Mouse (Mus musculus) naive thymus-derived CD4-positive, alpha-beta T cell, adult 2 months (primary cell): ENCODE data around the gene Gpx2.
"Not testable (repeated sequence)": the region's sequence is repeated elsewhere in the genome, so short reads cannot be mapped to it uniquely, and the experiment has no call there.

Experiments used
- DNase-seq: peaks from one replicate; pipeline ENCODE4 v3.0.0-alpha.2; 2011; ENCODE audit warnings: low read depth

The Gpx2 gene

DNA sequence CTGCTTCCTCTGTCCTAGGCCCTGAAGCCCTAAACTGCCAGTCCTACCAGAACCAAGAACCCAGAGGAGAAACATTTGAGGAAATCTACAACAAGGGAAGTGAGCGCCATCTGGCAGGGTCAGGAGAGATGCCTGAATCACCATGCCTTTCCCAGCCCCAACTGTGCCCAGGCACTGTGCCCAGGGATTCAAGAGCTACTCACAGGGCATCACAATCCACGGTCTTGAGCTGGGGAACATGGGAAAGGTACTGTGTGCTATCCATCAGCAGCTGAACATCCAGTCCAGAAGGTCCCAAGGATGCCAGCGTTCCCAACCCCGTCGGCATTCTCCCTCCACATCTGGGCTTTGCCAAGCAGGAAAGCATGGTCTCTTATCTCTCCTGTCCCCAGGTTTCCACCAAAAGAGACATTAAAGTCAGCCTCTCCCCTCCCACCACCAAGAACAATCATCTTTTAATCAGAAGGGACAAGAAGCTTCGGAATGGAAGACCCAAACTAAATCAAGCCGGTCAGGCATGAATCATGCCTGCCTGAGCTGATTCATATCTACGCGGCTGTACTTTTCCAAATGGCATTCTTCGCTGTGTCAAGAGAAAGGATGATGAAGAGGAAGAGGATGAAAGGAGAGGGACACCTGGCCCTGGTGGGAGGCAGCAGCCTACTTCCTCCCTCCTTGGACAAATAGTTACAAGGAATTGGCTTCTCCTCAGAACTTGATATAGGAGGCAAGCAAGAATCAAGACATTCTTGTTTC, 9.9 kb upstream of the Gpx2 start:
- DNase-seq, result no peak

DNA sequence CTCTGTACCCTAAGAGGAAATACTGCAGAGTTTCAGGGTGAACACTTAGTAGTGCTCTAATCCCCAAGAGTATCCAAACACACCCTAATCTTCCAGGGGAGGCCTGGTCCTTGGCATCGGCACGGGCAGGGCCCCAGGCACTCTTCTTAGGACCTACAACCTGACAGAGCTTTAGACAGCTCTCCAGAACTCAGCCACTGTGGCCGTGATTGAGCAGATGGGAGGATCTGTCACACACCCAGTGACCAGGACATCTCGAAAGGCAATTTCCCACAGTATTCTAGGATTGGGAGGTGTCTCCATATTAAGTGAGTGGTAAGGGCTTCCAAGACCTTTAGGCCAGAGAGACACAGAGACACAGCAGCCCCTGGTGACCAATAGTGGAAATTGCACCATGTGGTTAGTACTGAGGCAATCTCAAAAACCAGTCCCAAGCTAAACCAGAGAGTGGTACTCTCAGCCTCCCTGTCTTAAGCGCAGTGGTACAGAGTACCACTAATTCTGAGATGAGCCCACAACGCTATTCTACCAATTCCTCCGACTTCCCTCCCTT, 8.4 kb upstream of the Gpx2 start:
- peak; percentile 71 for DNase-seq

DNA sequence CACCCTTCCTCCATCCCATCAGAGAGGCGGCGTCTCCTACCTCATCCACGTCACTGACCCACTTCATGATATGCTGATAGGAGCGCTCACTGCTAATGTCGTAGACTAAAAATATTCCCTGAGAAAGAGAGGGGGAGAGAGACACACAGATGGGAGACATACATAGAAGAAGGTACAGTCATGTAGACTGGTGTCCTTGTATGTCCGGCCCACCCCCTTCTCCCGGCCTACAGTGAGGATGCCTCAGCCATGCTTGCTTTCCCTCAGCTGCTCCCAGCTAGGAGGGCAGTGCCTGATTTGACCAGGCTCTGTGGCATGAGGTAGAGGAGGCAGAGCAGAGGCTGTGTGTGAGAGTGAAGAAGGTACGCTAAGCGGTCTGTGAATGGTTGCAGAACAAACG, 7.7 kb upstream of the Gpx2 start:
- no peak for DNase-seq

DNA sequence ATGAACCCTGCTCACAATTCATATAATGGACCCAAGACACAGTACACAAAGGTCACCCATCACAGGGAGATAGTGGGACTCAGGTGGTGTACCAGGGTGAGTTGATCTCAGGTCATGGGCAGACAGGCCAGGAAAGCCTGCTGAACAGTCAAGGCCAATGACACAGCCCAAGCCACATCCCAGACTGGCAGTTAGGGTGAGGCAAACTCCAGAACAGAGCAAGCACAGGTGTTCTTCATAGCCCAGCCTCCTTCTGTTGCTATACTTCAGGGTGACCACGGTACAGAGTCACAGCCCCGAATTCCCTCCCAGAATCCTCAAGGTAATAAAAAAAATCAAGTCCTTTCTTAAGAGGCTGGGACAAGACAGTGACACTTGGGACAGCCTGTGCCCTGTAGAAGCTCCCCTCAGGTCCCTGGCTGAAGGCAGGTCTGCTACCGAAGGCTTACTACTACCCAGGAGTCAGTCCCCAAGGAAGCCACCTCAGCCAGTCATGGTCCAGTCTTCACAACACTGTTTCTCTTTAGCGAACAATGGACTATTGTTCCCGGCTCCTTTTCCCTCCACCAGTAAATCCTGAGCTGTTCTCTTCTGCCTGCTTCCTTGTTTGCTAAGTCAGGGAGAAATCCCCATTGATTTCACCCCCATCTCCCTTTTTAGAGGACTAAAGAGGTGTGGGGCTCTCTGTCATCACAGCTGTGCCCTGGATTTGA, 2.8 kb upstream of the Gpx2 start:
- no peak for DNase-seq

DNA sequence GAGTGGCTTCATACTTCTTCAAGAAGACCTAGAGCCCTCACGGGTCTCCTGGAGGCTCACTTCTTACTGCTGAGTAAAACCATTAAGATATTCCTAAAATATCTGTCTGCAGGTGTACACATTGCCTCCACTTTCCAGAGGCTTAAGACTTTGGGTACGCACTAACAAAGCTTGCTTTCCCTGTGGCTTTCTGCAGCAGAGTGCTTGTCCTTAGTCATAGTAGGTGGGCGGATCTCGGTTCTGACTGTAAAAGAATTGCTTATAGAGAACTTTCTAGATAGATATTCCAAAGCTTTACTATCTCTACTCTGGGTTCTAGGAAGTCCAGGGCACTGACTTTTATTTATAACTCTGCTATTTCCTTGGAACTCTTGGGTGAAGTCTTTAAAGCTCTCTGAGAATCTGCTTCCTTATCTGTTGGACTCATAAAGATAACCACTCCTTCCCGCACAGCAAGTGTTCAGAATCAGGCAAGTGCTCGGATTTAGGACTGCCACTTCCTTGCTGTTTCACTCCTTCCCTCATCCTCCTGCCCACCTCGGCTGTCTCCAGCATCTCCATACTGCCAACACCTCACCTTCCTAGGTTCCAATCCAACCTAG, 1.7 kb upstream of the Gpx2 start:
- no peak for DNase-seq

DNA sequence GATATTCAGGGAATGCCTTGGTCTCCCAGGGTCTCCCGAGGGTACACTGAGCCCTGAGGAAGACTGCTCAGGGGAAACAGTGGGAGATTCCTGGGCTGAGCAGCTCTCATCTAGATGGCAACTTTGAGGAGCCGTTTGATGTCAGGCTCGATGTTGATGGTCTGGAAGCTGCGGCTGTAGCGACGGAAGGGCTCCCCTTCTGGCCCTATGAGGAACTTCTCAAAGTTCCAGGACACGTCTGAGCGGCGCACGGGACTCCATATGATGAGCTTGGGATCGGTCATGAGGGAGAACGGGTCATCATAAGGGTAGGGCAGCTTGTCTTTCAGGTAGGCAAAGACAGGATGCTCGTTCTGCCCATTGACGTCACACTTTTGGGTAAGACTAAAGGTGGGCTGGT, 2.8 kb downstream of the Gpx2 start:
- DNase-seq, result not testable (repeated sequence)

DNA sequence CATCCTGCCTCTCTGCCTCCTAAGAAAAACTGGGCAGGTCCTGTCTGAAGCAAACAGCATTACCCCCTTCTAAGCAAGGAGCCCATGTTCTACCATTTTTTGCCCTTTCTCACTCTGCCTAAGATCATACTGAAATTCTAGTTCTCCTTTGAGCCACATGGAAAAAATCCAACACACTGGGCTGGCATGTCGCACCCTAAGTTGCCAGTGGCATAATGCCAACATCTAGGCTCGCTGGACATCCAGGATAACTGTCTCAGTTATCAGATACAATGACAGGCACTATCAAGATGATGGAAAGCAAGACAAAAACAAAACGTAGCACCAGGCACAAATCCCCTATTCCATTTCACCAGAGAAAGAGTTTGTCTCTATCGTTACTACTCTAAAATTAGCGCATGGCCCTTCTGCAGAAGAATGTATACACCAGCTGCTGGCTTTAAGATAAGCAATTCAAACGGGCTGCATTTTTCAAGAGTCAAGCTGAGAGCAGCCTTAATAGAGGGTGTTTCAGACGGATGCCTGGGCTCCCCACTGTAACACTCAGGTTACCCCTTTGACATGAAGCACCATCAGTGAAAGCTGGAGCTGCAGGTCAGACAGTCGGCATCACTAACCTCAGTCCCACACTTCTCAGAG, 4.8 kb downstream of the Gpx2 start:
- no peak for DNase-seq

DNA sequence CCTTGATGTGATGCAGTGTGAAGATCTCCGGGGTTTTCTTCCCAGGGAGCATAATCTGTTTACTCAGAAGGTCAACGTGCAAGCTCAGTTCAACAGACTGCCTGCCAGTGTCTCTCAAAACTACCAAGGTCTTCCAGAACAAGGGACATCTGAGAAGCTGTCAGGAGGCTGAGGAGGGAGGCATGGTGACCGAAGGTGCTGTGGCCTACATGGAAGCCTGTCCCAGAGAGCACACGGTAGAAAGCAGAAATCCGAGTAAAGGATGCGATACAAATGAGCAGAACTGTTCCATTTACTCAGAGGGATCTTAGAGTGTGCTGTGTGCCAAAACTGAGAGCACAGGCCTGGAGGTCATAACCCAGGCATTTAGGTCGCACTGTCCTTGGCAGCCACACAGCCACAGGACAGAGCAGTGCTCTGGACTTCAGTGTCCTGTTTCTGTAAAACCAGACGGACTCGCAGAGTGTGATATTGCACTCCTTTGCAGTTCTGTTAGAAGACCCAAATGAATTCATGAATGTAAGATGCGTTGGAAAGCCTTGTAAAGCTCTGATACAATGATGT, 11.2 kb downstream of the Gpx2 start:
- no peak for DNase-seq

DNA sequence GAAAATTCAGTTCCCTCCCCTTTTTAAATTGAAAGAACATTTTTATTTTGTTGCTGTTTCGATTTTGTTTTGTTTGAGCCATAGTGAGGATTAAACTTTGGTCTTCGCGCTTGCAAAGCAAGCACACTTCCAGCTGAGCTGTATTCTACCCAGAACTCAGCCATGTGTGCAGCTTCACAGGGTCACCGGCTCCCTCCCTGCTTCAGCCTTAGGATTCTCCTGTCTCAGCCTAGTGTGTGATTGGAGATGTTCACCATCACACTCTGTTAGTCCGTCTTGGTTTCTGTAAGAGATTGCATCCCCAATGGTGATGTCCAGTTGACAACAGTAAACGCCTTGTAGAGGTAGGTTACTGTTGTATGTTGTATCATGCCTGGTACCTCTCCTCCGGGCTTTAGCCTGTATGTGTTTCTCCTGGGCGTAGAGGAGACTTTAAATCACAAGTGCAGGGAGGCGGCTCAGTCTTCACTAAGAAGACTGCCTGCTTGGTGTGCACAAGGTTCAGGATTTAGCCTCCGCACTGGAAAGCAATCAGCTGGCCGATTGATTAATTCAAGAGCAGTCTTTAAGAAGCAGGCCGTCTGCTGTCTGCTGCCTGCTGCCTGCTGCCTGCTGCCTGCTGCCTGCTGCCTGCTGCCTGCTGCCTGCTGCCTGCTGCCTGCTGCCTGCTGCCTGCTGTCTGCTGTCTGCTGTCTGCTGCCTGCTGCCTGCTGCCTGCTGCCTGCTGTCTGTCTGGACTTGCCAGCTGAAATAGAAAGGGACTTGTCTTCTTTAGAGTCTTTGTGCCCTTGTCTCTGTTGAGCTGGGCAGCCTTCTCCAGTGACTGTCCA, 14.5 kb downstream of the Gpx2 start:
- no peak for DNase-seq

DNA sequence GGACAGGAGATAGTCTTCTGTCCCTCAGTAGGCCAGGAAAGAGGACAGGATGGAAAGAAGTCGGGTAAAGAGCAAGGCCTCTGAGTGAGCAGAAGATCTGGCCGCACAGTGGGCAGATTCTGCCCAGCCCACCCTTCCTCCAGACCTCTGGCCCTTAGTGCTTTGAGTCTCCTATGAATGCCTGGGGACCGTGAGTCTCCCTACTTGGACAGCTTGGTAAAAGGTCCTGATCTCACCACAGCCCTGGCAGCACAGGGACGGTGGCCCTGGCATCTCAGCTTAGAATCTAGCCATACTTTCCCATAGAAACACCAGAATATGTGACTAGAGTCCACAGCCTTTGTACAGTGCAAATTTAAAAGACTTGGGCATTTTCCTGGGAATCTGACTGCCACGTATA, 15.4 kb downstream of the Gpx2 start:
- no peak for DNase-seq

DNA sequence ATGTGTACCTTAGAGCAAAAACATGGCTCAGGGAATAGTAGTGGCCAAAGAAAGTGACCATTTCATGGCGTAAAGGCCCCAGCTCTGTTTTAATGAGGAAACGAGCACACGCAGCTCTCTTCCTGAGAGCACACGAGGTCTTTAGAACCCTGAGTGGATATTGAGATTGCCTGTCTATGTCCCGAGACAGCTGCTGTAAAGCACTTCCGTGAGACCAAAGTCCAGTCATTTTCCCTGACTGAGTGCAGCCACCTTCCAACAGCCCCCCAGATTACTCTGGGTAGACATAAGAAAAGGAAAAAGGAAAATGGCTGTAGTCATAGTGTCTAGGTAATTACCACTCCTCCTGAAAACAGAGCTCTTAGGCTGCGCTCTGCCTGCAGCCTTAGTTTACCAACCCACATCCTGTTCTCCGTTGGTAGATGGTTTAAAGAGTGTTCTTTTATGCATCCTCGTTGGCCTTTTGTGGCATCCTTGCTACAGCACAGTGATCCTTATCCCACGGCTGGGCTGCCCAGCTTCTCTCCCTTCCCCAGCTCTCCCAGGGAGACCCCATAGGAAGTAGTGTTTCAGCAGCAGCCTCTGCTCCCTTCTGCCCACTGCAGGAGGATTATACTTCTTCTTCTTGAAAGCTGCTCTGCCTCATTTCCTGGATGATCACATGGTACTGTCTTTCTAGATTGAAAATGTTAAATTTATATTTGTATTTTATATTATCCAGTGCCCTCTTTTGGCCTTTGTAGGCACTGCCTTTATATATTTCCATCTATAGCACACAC, 16.9 kb downstream of the Gpx2 start:
- peak; percentile 80 for DNase-seq

DNA sequence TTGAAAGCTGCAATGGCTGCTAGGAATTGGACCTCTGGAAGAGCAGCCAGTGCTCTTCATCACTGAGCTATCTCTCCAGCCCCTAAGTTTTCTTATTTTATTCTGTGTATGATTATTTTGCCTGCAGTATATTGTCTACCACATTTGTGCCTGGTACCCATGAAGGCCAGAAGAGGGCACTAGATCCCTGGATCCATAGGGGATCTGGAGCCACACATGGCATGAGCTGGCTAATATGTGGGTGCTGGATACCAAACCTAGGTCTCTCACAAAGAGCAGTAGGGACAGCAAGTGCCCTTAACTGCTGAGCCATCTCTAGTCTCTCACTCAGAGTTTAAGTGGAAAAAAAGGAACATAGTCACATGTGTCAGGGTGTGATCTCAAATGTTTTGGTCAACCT, 17.5 kb downstream of the Gpx2 start:
- peak; percentile 51 for DNase-seq

DNA sequence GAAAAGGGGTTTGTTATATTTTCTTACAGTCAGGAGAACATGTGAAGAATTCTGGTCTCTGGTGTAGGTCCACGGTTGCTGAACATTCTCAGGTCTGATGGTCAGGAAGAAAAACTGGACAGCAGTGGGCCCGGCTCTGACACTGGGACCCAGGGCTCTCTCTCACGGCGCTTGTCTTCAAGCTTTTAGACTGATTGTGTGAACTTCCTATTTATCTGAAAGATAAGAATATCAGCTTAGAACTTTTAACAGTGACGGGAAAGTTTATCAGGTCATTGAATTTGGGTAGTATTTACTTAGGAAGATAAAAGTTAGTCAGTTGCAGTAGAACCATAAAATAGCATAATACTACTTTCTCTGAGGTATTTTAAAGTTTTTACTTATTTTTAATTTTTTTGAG, 18.5 kb downstream of the Gpx2 start:
- no peak for DNase-seq

DNA sequence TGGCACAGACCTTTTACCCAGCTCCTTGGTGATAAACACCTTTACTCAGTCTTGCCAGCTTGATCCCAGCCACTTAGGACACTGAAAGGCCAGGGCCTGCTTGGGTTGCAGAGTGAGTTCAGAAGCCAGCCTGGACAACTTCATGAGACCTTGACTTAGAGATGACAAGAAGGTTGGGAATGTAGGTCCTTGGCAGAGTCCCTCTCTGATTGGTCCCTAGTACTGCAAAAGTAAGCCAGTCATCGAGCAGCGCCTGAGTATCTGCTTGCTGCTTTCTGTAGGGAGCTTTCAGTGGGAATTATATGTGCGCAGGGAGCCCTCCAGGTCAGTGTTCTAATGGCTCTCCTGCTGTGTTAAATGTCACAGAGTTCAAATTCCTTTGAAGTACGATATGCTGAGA, 20.2 kb downstream of the Gpx2 start:
- DNase-seq, result no peak

DNA sequence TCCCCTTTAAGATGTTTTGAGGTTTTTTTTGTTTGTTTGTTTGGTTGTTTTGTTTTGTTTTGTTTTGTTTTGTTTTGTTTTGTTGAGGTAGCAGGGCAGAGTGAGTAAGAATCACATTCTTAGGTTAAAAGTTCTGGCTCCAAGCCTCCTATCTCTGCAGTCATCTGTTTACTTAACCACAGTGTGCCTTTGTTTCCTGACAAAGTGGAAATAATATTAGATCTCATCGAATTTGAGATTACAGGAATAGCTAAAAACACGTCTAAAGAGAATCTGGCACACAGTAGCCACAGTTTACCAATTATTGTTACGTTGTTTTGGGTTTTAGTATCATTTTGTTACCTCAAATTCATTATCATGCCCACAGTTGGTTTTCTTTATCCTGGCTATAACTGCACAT, 20.7 kb downstream of the Gpx2 start:
- DNase-seq, result no peak

DNA sequence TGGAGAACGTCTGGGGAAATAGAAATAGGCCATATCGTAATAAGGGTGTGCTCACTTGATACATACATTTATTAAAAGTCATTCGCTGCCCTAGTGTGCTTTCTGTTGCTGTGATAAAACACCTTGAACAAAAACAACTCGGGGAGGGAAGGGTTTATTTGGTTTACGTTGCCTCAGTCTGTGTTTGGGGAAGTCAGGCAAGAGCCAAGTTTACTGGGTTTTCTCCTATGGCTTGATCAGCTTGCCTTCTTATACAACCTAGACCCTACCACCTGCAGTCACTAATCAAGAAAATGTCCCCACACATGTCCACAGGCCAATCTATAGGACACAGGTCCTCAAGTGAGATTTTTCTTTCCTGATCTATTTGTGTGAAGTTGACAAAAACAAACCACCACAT, 23.8 kb downstream of the Gpx2 start:
- DNase-seq, result no peak

DNA sequence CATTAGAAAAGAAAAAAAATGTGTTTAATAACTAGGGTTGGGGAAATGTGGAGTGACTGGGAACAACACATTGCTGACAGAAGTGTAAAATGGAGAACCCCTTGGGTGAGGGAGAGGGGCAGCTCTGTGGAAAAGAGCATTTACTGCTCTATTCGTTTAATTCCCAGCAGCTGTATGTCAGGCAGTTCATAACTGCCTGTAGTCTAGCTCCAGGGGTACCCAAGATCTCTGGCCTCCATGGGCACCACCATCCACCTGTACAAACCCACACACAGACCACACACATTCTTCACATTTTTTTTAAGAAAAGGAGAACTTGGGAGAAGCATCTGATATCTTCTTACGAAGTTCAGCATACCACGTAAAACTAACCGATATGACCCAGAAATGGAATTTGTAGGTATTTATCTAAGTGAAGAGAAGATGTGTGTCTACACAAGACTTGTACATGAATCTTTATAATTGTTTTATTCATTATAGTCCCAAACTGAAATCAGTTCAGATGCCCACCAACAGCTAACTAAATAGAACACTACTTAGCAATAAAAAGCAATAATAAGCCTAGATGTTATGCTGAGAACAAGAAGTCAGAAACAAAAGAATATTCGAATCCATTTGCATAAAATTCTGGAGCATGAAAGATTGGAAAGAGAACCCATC, 24.4 kb downstream of the Gpx2 start:
- no peak for DNase-seq

DNA sequence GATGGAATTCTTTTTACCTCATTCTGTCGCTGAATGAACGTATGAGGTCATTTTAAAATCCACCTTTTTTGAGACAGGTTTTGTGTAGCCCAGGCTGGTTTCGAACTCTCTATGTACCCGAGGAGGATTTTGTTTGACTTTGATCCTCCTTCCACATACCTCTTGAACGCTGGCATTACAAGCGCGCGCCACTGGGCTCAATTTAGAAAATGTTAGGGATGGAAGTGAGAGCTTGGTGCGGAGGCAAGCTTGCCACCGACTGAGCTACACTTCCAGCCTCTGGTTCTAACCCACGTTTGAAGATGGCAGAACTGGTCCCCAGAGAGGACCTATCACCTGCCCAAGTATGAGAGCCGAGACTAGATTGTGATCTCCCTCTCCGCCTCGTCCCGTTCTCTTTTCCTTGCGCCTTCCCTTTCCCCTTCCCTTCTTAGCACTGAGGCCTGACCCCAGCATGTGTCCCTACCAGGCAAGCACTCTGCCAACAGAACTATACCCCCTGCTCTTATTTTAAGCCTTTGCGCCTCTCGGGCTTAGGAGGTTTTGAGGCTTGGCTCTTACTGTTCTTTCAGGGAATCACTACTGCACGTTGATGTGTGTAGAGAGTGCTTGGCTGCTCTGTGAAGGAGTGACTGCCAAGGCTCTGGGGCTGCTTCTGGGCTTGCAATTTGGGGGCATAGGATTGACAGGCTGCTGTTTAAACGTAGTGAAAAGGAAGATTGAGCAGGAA, 29.3 kb downstream of the Gpx2 start:
- no peak for DNase-seq

DNA sequence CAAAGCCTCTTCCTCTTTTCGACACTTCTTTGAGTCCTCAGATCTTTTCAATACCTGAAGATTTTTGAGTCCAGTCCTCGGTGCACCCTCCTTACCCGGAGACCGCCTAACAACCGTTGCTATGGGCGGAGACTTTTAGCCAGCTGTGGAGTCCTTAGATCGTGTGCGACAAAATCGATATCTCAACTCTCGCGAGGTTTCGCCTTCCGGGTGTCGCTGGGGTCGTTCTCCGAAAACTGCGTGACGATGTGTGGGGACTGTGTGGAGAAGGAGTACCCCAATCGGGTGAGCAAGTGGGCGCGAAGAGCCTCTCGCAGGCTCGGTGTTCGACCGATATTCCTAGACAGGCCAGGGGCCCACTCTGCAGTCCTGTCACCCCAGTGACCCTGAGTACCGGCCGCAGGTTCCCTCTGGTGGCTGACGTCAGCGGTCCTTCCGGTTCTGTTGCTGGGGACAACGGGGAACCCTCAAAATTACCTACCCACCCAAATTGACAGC, 30.0 kb downstream of the Gpx2 start, which contains the start of the genes Churc1 and Fntb:
Gene Churc1, plus strand, starts transcription at position 185 of the 498 bp plus-strand sequence.
Gene Fntb, plus strand, starts transcription at position 236 of the 498 bp plus-strand sequence.
- peak; percentile 100 for DNase-seq
